Mouse (Mus musculus): ENCODE results near the gene Nuak2. TPM values are rescaled to one million over a fixed set of nuclear protein-coding genes. Genes with fewer than 3 reads are reported as not detected.

Gene Nuak2
- total and polyA plus RNA-seq, 2 experiments from 2014 or later, result 4.4 to 6.8 TPM

DNA sequence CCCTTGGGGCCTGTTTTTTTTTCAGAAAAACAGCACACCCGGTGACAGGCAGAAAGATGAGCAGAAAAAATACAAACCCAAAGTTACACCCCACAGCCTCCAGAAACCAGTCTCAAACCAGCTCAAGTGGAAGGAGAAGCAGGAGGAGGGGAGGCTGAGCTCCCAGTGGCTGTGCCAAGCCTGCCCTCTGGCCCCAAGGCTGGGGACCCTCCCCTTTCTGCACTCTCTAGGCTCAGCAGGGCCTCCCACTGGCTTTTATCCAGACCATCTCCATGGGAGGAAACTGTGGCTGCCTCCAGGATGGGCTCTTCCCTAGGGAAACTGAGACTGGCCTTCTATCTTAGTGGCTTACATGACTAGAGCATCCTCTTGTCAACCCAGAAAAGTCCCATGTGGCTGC is 40.9 kb downstream of the Nuak2 start:
- WGBS, result 83% methylated on average over 1 of the region's 1 CpGs
- no peak overlapping the region for H3K4me2 ChIP-seq (ENCODE audit: low read depth)
- H3K9ac ChIP-seq, result no peak overlapping the region
- no peak for TF ChIP-seq CTCF (IDR thresholded peaks at IDR 0.05; ENCODE audit: low read depth)
- no peaks in the 10 kb centered on the region for H3K9me3 ChIP-seq (ENCODE audit: low read length)
- H3K27ac ChIP-seq (ENCODE audit: low read depth, low read length), result no peak overlapping the region
- no peak overlapping the region for H3K4me3 ChIP-seq (ENCODE audit: low read depth, low read length)
- H3K4me1 ChIP-seq (ENCODE audit: insufficient read depth), result no peaks in the 10 kb centered on the region
- no peaks in the 10 kb centered on the region for H3K27me3 ChIP-seq (ENCODE audit: insufficient read depth, low read length)
- ATAC-seq (no peak), DNase-seq (no peak)
- peaks cover 46% of the 10 kb centered on the region for H3K36me3 ChIP-seq (ENCODE audit: insufficient read depth)

DNA sequence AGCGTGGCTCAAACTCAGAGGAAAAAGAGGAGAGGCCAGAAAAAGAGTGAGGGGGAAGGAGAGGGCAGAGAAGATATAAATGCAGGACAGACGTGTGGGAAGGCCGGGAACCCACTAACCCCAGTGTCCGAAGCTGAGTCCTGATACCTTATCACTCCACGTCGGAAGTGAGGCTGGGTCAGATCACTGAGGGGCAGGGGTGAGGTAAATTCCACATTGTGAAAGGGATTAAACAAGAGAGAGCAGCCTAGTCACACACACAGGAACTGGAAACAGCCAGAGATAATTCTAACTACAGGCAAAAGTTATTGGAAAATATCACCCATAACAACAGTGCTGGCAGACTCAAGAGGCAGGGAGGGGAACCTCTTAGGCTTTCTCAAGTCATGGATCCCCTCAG is 46.0 kb downstream of the Nuak2 start:
- WGBS, result 92% methylated on average over 6 of the region's 6 CpGs
- no peak for ATAC-seq
- H3K9ac ChIP-seq, result no peak overlapping the region

DNA sequence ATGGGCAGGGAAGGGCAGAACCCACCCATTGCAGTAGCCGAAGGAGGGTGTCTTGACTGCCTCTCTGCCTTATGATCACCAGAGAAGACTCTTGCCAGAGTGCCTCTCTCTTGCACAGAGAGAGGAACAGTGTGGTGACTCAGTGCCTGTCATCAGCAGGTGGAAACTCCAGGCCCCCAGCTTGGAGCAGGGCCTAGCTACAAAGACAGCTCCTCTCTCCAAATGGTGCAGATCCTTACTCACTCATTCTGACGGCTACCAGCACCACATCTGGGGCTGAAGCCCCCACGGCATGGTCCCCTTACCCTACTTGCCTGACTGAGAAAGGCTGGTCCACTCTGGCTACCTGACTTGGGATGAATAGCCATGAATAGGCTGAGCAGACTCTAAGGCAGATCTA is 48.5 kb downstream of the Nuak2 start:
- Histone ChIP-seq H3K27me3 (ENCODE audit: insufficient read depth, low read length) (no peaks in the 10 kb centered on the region), H3K4me1 (ENCODE audit: insufficient read depth) (no peaks in the 10 kb centered on the region), H3K4me2 (ENCODE audit: low read depth) (no peak overlapping the region), H3K27ac (ENCODE audit: low read depth, low read length) (no peak overlapping the region), H3K9me3 (ENCODE audit: low read length) (no peaks in the 10 kb centered on the region), H3K4me3 (ENCODE audit: low read depth, low read length) (no peak overlapping the region), H3K9ac (no peak overlapping the region), H3K36me3 (ENCODE audit: insufficient read depth) (peaks cover 30% of the 10 kb centered on the region)
- TF ChIP-seq CTCF (IDR thresholded peaks at IDR 0.05; ENCODE audit: low read depth), result no peak
- ATAC-seq (no peak), DNase-seq (no peak)
- 80% methylated on average over 3 of the region's 3 CpGs for WGBS

More for the DNA sequence above, 46.0 kb downstream of the Nuak2 start:
- Histone ChIP-seq H3K4me2 (ENCODE audit: low read depth) (no peak overlapping the region), H3K4me1 (ENCODE audit: insufficient read depth) (no peaks in the 10 kb centered on the region), H3K27me3 (ENCODE audit: insufficient read depth, low read length) (no peaks in the 10 kb centered on the region), H3K27ac (ENCODE audit: low read depth, low read length) (no peak overlapping the region), H3K4me3 (ENCODE audit: low read depth, low read length) (no peak overlapping the region), H3K36me3 (ENCODE audit: insufficient read depth) (peaks cover 53% of the 10 kb centered on the region), H3K9me3 (ENCODE audit: low read length) (no peaks in the 10 kb centered on the region)
- no peak for DNase-seq
- no peak for TF ChIP-seq CTCF (IDR thresholded peaks at IDR 0.05; ENCODE audit: low read depth)

DNA sequence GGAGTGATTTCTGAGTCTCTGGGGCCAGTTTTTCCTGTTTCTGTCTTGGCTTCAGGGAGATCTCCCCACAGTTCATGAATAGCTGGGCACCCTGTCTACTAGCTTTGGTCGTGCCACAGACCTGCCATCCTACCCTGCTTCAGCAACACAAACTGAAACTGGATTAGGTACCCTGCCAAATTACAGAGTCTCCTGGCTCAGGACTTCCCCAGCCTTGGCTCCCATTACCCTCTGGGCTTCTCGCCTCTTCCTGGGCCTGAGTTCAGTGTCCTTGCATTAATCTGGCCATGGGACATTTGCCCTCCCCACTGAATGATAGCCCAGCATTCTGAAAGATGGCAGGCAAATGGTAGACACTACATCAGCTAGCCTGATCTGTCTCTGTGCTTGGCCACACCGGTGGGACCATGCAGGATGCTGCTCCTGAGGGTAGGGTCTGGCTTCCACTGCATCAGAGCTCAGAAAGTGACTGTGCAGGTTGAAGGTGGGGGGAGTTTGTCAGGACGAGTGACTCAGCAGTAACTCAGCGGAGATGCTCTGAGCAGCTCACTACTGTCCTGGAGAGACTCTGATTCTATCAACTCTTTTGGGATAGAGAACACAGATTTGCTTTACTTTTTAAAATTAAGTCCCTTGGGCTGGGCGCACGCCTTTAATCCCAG is 49.1 kb downstream of the Nuak2 start:
- ATAC-seq (peak; percentile 54), DNase-seq (no peak)
- no peak overlapping the region for H3K4me2 ChIP-seq (ENCODE audit: low read depth)
- no peaks in the 10 kb centered on the region for H3K4me1 ChIP-seq (ENCODE audit: insufficient read depth)
- WGBS, result 78% methylated on average over 7 of the region's 7 CpGs
- no peak overlapping the region for H3K9ac ChIP-seq
- peaks cover 24% of the 10 kb centered on the region for H3K36me3 ChIP-seq (ENCODE audit: insufficient read depth)
- H3K27ac ChIP-seq (ENCODE audit: low read depth, low read length), result no peak overlapping the region
- H3K4me3 ChIP-seq (ENCODE audit: low read depth, low read length), result no peak overlapping the region
- H3K9me3 ChIP-seq (ENCODE audit: low read length), result no peaks in the 10 kb centered on the region
- no peaks in the 10 kb centered on the region for H3K27me3 ChIP-seq (ENCODE audit: insufficient read depth, low read length)
- no peak for TF ChIP-seq CTCF (IDR thresholded peaks at IDR 0.05; ENCODE audit: low read depth)

DNA sequence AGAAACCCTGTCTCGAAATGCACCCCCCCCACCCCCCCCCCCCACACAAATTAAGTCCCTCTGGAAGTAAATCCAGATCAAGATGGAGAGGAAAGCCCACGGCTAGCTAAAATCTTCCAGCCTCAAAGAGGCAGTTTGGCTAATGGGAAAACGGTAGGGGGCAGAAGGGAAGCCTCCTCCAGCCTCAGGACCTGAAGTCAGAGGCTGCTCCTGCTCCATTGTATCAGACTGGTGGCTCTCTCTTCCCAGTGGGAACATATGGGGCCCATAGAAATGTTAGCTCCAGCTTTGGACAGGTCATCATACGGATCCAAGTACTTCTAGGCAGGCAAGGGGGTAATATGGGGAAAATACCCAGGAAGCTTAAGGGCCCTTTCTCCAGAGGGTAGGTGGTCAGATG is 49.7 kb downstream of the Nuak2 start:
- no peak for ATAC-seq
- WGBS, result 48% methylated on average over 4 of the region's 4 CpGs

DNA sequence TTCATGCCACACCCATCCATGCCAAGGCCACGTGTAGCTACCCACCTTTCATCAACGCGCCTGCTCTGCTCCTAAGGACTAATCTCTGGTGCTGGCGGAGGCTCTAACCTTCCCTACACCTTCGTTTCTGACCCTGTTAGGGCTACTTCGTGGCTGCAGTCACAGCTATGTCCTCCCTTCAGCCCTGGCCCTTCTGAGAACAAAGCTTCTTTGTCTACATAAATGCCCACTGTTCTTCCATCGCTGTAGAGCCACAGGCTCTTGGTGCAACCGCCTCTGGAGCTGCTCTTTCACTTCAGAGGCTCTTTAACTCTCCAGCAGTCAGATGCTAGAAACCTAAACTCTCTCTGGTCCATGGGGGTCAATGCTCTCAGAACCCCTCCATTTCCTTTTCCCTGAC is 50.3 kb downstream of the Nuak2 start:
- no peak overlapping the region for H3K4me2 ChIP-seq (ENCODE audit: low read depth)
- no peak overlapping the region for H3K4me3 ChIP-seq (ENCODE audit: low read depth, low read length)
- H3K36me3 ChIP-seq (ENCODE audit: insufficient read depth), result peaks cover 16% of the 10 kb centered on the region
- H3K27me3 ChIP-seq (ENCODE audit: insufficient read depth, low read length), result no peaks in the 10 kb centered on the region
- H3K27ac ChIP-seq (ENCODE audit: low read depth, low read length), result no peak overlapping the region
- H3K9me3 ChIP-seq (ENCODE audit: low read length), result no peaks in the 10 kb centered on the region
- H3K4me1 ChIP-seq (ENCODE audit: insufficient read depth), result 0 out of 2 replicates have a peak, but pooled peaks cover 2% of the 10 kb centered on the region
- no peak for TF ChIP-seq CTCF (IDR thresholded peaks at IDR 0.05; ENCODE audit: low read depth)
- ATAC-seq (no peak), DNase-seq (no peak)
- 51% methylated on average over 8 of the region's 8 CpGs for WGBS
- no peak overlapping the region for H3K9ac ChIP-seq

More for the DNA sequence above, 49.7 kb downstream of the Nuak2 start:
- Histone ChIP-seq H3K9me3 (ENCODE audit: low read length) (no peaks in the 10 kb centered on the region), H3K4me1 (ENCODE audit: insufficient read depth) (no peaks in the 10 kb centered on the region), H3K27ac (ENCODE audit: low read depth, low read length) (no peak overlapping the region), H3K27me3 (ENCODE audit: insufficient read depth, low read length) (no peaks in the 10 kb centered on the region), H3K4me2 (ENCODE audit: low read depth) (no peak overlapping the region), H3K4me3 (ENCODE audit: low read depth, low read length) (no peak overlapping the region), H3K9ac (no peak overlapping the region), H3K36me3 (ENCODE audit: insufficient read depth) (peaks cover 22% of the 10 kb centered on the region)
- no peak for TF ChIP-seq CTCF (IDR thresholded peaks at IDR 0.05; ENCODE audit: low read depth)
- DNase-seq, result no peak

DNA sequence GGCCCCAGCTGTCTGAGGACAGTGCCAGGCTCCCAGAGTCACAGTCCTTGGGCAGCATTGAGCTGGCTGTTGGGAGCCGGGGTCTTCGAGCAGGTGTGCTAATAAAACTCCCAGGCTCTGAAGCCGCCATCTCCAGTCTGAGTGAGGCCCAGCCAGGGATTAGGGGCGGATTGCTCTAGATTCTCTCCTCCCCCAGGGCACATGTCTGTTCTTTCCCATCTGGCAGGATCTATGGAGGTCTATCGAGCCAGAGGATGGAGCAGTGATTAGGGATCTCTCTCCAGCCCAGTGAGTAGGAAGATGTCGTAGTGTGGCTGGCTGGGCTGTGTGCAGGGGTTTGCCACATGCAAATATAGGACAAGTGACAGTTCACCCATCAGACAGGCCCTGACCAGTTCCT is 51.0 kb downstream of the Nuak2 start:
- 0 out of 2 replicates have a peak, but pooled peaks cover 4% of the 10 kb centered on the region for H3K4me1 ChIP-seq (ENCODE audit: insufficient read depth)
- no peak overlapping the region for H3K9ac ChIP-seq
- H3K27ac ChIP-seq (ENCODE audit: low read depth, low read length), result no peak overlapping the region
- ATAC-seq, result no peak
- H3K9me3 ChIP-seq (ENCODE audit: low read length), result no peaks in the 10 kb centered on the region
- TF ChIP-seq CTCF (IDR thresholded peaks at IDR 0.05; ENCODE audit: low read depth), result no peak
- H3K27me3 ChIP-seq (ENCODE audit: insufficient read depth, low read length), result no peaks in the 10 kb centered on the region
- no peak overlapping the region for H3K4me2 ChIP-seq (ENCODE audit: low read depth)
- no peak for DNase-seq
- WGBS, result 70% methylated on average over 6 of the region's 6 CpGs
- no peak overlapping the region for H3K4me3 ChIP-seq (ENCODE audit: low read depth, low read length)
- H3K36me3 ChIP-seq (ENCODE audit: insufficient read depth), result peaks cover 11% of the 10 kb centered on the region
